Mouse (Mus musculus) heart, postnatal 0 days (tissue): ENCODE measurements around the gene Samd3.

Experiments
- CTCF ChIP-seq: IDR thresholded peaks from 2 replicates; pipeline ENCODE4 v1.5.1; 2016; ENCODE audit warnings: antibody characterized with exemption, control low read depth, low read depth
- EP300 ChIP-seq: IDR thresholded peaks from 2 replicates; pipeline ENCODE4 v1.6.1; 2016; ENCODE audit warnings: antibody characterized with exemption, low read depth

- TF ChIP-seq CTCF (no peak), EP300 (no peak)
Observed at GRCm38 (mm10) chr10:26244466-26244865, 15.0 kb downstream of the Samd3 start.
